Mouse (Mus musculus) left cerebral cortex, adult 2 months (tissue): ENCODE measurements at regions not wholly inside any gene's neighbourhood (a gene's known extent, or its start where the extent isn't known, plus 50 kb on each side); places are given as distances from the start of the nearest gene placed in this dataset.

Source experiments
- DNase-seq, 2 experiments: peaks; one replicate each; pipeline ENCODE4 v3.0.0; 2021 to 2022; ENCODE audit warnings: low spot score in 2 of 2, mixed read lengths in 1 of 2; ENCODE audit errors: extremely low spot score in 1 of 2
- H3K27ac ChIP-seq: fragments of 200-600 bp; 2 replicates; pipeline ENCODE4 v1.8.1; 2022
- H3K4me3 ChIP-seq: fragments of 200-600 bp; 2 replicates; pipeline ENCODE4 v1.8.1; 2022
- CTCF ChIP-seq: fragments of 200-600 bp; IDR thresholded peaks from 2 replicates; pipeline ENCODE4 v1.8.1; 2022; ENCODE audit warnings: antibody characterized with exemption, mild to moderate bottlenecking, moderate library complexity
- intact Hi-C: fragments of 180-260 bp; cut with DNase I; formaldehyde crosslinking; loops from one replicate; pipeline ENCODE4 v1.15.1; 2025

DNA sequence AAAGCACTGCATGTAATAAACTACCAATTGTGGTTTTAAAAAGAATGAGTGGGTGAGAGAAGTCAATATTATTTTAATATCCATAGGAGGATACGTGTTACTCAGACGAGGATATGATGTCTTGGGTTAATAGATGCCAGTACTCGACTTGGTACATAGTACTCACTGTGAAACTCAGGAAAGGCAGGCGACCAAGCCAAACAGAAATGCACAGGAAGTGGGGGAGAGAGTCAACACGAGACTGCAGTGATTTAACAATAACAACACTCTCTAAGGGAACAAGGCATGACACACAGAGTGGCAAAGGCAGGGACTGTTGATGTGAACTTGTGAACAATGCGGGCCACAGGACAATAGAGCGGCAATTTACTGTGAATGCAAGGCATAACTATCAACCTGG lies 464.6 kb downstream of the Etnk1 start:
- Histone ChIP-seq H3K4me3 (no peak overlapping the region), H3K27ac (no peak overlapping the region)

DNA sequence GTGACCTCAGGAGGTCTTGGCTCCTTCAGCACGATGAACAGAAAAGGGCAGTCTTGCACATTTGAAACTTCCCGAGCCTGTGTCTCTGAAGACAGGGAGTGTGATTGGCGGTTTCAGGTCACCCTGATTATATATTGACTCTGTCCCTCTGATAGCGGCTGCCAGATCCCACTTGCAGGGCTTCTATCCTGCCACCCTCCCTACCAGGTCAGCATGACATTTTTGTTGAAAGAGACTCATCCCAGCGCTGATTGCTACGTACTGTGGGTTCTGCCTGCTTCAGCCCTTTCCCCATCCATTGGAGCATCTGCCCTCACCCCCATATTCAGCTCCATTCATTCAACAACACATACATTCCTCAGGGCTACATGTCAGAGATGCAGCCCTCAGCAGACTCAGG lies 466.7 kb downstream of the Etnk1 start:
- no peak for TF ChIP-seq CTCF
- intact Hi-C loops, result no loop called here
- DNase-seq, result no peak
- no peak overlapping the region for H3K27ac ChIP-seq
- H3K4me3 ChIP-seq, result no peak overlapping the region

More for the DNA sequence above, 464.6 kb downstream of the Etnk1 start:
- DNase-seq, result no peak
- intact Hi-C loops, result no loop called here
- no peak for TF ChIP-seq CTCF

DNA sequence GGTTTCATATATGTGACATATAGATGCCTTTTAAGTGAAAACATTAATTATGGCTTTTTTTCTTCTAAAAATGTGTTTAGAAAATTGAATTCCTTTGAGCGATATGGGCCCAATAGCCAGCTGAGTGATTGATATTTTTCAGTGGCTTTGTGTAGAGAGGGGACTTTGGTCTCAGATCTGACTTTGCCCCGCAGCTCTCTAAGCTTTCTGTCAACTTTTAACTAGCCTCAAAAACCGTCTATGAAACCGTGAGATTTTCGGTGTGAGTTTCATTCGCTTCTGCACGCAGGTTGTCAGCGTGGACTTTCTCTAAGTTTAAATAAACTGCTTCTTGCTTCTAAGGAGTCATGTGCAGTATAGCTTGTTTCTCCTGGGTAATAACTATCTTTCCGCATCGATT lies 467.3 kb downstream of the Etnk1 start:
- H3K27ac ChIP-seq, result no peak overlapping the region
- no peak for TF ChIP-seq CTCF
- no peak overlapping the region for H3K4me3 ChIP-seq
- intact Hi-C loops, result no loop called here
- DNase-seq, result no peak

DNA sequence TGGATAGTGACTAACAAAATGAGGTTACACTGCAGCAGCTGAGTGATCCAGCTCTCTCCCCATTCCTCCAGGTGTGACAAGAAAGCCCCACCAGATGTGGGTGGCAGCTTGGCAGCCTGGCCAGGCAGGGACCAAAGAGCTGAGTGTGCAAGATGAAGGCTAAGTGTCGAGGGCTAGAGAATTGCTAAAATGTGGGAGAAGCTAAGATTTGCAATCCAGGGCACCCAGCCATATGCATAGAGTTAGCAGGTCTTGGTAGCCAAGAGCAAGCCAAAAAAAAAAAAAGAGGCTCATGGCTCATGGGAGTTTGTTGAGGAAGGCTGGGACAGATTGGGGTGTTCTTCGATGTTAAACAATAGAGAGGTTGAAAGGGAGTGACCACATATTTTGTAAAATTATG lies 468.0 kb downstream of the Etnk1 start:
- Histone ChIP-seq H3K4me3 (no peak overlapping the region), H3K27ac (no peak overlapping the region)
- TF ChIP-seq CTCF, result no peak
- intact Hi-C loops, result no loop called here
- DNase-seq, result no peak

DNA sequence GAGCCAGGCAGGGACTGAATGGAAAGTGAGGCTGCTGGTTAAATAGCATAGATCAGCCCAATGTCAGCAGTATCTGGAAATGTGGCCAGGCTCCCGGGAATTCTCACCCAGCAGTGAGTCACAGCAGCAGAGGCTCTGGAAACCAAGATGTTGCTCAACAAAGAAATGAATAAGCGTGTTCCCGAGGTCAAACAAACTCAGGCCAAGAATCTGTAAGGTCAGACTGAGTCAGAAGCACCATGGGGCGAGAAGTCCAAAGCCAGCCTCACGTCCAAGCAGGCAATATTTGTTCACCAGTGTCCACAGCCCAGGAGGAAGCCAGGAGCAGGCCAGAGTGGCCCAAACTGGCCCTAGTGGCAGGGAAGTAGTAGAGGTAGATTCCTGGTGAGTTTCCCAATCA lies 473.6 kb downstream of the Etnk1 start:
- intact Hi-C loops, result no loop called here
- no peak overlapping the region for H3K27ac ChIP-seq
- no peak for TF ChIP-seq CTCF
- DNase-seq, result no peak
- no peak overlapping the region for H3K4me3 ChIP-seq

DNA sequence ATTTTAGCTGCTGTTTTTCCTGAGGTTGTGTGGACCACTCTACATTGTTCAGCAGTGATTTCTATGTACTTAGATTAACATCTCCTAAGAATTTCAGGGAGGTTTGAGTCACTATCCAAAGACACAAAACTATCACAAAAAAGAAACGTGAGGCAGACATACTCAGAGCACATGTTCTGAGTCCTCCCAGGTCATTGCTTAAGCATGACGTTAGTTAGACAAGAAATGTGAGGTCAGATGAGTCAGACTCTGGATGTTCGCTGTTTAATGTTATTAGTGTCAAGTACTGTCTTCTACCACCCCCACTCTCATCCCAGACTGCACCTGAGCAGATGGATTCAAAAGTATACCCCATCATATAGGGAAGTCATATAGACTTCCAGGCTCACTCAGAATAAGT lies 475.0 kb downstream of the Etnk1 start:
- intact Hi-C loops, result no loop called here
- Histone ChIP-seq H3K4me3 (no peak overlapping the region), H3K27ac (no peak overlapping the region)
- TF ChIP-seq CTCF, result no peak
- DNase-seq, result no peak

DNA sequence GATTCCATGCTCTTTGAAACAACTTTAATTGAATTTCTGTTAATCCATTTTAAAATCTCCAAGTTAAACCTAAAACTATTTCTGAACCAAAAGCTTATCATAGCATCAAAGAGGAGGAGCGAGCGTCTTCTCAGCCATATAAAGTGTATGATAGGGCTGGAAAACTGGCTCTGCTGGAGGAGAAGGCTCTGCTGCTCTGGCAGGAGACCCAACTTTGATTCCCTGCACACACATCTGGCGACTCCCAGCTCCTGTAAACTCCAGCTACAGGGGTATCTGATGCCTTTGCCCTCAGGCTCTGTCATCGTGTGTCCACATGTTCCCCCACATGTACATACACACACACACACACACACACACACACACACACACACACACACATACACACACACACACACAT lies 479.0 kb downstream of the Etnk1 start:
- no peak for TF ChIP-seq CTCF
- no peak overlapping the region for H3K27ac ChIP-seq
- intact Hi-C loops, result no loop called here
- no peak for DNase-seq
- no peak overlapping the region for H3K4me3 ChIP-seq

DNA sequence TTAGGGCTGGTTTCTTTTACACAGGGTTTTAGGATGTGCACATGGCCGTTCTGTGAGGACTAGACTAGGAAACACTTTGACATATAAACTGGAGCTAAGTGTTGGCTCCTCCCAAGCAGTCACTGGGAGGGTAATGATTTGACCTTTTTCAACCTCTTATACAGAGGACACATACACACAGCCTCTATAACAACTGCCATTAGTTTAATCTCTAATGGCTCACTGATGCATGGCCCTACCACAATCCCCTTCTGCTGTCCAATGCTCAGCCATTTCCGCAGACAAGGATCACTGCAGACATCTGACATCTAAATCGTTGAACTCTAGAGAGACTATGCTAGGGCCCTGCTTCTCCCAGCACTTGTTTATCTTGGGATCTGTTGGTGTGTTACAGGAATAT lies 481.5 kb downstream of the Etnk1 start:
- intact Hi-C loops, result no loop called here
- no peak overlapping the region for H3K27ac ChIP-seq
- no peak for DNase-seq
- no peak for TF ChIP-seq CTCF
- H3K4me3 ChIP-seq, result no peak overlapping the region

DNA sequence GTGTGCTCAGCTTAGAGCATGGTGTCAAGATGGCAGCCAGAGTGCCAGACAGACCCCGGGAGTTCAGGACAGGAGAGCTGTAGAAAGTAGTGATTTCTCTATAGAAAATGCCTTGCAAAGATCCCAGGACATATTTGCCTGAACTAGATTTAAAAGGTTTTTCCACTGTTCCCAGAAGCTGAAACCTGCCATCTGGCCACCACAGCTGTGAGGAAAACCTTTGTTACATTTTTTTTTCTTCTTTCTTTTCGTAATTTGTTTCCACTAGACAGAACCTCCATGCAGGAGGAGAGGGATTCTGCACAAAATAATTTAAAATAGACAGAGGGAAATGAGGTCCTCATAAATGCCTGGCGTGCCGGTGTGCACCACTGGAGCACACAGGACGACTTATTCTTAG lies 489.6 kb downstream of the Etnk1 start:
- TF ChIP-seq CTCF, result no peak
- H3K27ac ChIP-seq, result no peak overlapping the region
- DNase-seq, result peak in 1 of 2 experiments; percentile 17
- no peak overlapping the region for H3K4me3 ChIP-seq
- intact Hi-C loops, result no loop called here

DNA sequence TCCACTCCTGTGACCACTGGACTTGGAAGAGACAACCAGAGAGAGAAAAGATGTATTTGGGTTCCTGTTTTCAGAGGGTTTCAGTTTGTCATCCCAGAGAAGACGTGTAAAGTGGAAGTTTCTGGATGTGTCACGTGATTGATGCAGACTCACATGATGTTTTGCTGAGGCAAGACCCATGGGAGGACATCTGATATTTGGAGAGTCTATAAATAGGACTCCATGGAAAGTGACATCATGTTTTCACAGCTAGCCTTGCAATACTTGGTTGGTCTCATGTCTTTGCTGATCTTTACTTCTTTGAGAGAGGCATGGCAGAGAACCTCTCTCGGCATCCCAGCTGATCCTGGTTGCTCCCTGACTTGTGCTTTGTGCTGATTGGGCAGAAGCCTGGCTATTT lies 493.8 kb downstream of the Etnk1 start:
- Histone ChIP-seq H3K4me3 (no peak overlapping the region), H3K27ac (no peak overlapping the region)
- intact Hi-C loops, result no loop called here
- no peak for TF ChIP-seq CTCF
- no peak for DNase-seq

DNA sequence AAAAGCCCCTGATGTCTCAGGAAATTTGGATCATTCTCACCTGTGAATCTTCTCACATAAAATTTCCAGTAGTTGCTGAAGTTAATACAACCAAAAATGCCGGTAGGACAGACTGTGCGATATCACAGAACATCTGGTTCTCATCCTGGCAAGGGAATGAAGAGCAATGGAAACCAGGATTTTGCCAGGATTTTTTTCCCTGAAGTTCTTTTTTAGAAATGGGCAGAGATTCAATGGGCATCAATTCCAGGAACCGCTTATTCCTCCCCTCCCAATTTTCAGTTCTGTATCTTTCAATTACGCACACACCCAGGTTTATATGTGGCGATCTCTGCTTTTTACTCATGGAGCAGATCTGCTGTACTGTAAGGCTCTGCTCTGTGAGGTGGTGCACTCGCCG lies 496.3 kb downstream of the Etnk1 start:
- Histone ChIP-seq H3K4me3 (no peak overlapping the region), H3K27ac (no peak overlapping the region)
- DNase-seq, result no peak
- intact Hi-C loops, result no loop called here
- no peak for TF ChIP-seq CTCF

DNA sequence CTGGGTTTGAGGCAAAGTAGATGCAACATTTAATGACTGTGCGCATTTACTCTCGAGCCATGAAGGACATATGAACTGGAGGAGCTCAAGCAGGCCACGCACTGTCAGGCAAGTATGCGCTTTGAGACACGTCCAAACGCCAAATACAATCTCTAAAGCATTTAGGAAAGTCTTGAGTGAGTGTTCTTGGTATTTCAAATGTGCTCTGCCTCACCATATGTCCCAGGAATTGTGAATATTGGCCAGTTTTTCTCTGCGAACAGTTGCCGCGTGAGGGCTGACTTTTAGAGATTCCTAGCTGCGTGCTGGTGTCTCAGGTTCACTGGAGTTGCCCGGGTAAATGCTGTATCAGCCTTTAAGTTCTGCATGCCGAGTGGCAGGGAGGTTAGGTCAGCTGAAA lies 498.4 kb downstream of the Etnk1 start:
- intact Hi-C loops, result no loop called here
- H3K4me3 ChIP-seq, result no peak overlapping the region
- no peak for TF ChIP-seq CTCF
- no peak for DNase-seq
- H3K27ac ChIP-seq, result no peak overlapping the region

DNA sequence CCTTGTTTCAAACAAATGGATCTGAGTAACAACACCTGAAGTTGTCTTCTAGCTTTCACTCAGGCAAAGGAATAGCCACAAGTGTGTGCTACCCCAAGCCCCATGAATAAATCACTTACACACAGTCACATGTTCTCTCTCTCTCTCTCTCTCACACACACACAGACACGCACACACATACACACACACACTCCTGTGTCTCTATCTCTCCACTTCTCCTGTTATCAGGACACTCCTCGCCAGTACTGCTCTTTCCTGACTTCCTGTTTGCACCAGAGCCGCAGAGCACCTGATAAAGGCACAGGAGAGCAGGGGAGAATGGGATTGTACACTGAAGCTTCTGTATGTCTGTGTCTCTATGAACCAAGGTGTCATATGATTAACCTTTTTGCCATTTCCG lies 501.5 kb downstream of the Etnk1 start:
- Histone ChIP-seq H3K4me3 (no peak overlapping the region), H3K27ac (no peak overlapping the region)
- no peak for DNase-seq
- intact Hi-C loops, result no loop called here
- TF ChIP-seq CTCF, result no peak
